Mouse (Mus musculus) macrophage (primary cell): ENCODE results near the gene Cdh12. TPM values are rescaled to one million over a fixed set of nuclear protein-coding genes. Genes with fewer than 3 reads are reported as not detected.
"Not testable (repeated sequence)": the region's sequence is repeated elsewhere in the genome, so short reads cannot be mapped to it uniquely, and the experiment has no call there.

Source experiments
- H3K27ac ChIP-seq: fragments of 350-480 bp; formaldehyde crosslinking; 2 replicates; pipeline ENCODE4 v1.9.0; 2021
- H3K36me3 ChIP-seq: fragments of 350-480 bp; formaldehyde crosslinking; 2 replicates; pipeline ENCODE4 v1.9.0; 2021; ENCODE audit errors: inconsistent target
- H3K4me3 ChIP-seq: fragments of 350-480 bp; formaldehyde crosslinking; 2 replicates; pipeline ENCODE4 v1.9.0; 2021; ENCODE audit errors: inconsistent target
- H3K79me2 ChIP-seq: fragments of 350-480 bp; formaldehyde crosslinking; 2 replicates; pipeline ENCODE4 v1.9.0; 2021; ENCODE audit errors: inconsistent target
- WGBS: methylation state at CpG from one replicate; pipeline ENCODE4 v1.1.7; 2026; ENCODE audit warnings: inconsistent platforms; ENCODE audit not compliant: missing documents; 5-methylcytosine and 5-hydroxymethylcytosine counted together
- polyA plus RNA-seq: library from polyadenylated mRNA; stranded (reverse); fragments of 250-400 nt; gene quantifications from 3 replicates; pipeline ENCODE4 v1.2.4, GENCODE M21; 2018; ENCODE audit warnings: inconsistent platforms

Gene Cdh12
- polyA plus RNA-seq, 1 experiment from 2014 or later, result not detected

DNA sequence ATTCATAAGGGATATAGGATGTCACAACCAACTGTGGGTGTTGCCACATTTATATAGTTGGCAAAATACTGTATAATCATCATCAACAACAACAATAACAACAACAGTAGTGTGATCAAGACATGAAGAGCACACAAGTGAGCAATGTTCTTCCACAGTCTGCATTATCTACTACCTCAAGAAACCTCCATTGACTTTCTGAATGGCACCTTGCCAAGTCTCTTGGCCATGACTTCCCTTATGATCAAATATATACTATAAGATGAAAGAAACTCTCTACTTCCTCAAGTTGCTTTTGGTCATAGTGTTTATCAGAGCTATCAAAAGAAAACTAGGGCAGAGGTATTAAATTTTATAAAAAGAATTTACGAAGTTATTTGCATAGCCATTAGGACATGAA lies 820.8 kb downstream of the Cdh12 start:
- no peak overlapping the region for H3K4me3 ChIP-seq
- H3K27ac ChIP-seq, result no peak overlapping the region
- no peaks in the 10 kb centered on the region for H3K79me2 ChIP-seq
- no peaks in the 10 kb centered on the region for H3K36me3 ChIP-seq
- 100% methylated on average over 1 of the region's 1 CpGs for WGBS

DNA sequence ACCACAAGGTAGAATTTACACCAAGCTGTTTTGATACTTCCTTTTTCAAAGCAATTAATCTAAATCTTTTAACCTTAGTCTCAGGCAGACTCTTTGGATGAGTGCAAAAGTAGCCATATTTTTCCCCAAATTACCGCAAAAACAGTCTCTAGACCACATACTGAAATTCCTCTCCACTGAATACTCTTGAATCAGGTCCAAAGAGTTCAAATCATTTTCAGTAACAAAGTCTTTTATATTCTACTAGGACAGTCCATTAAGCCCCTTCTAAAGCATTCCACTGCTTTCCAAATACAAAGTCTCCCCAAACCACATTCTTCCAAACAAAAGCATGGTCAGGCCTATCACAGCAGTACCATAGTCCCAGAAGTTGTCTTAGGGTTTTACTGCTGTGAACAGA lies 848.0 kb downstream of the Cdh12 start:
- H3K79me2 ChIP-seq, result no peaks in the 10 kb centered on the region
- no peak overlapping the region for H3K27ac ChIP-seq
- 100% methylated on average over 1 of the region's 1 CpGs for WGBS
- no peak overlapping the region for H3K4me3 ChIP-seq
- no peaks in the 10 kb centered on the region for H3K36me3 ChIP-seq

DNA sequence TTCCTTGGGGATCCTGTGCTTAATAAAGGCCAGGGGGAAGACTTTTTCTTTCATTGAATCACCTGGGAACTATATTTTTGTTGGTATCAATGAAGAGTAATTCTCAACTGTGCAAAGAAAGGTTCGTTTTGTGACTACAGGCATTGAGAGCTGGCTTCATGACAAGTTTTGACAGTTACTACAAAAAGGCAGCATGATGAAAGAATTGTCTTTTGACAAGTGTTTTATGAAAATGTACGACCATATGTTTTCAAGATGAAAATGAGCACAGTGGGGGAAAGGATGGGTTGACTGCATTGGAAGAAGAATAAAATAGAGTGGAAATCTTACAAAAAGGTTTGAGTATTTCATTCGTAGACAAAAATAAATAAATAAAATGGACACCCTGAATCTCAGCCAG lies 866.4 kb downstream of the Cdh12 start:
- H3K27ac ChIP-seq, result no peak overlapping the region
- H3K79me2 ChIP-seq, result no peaks in the 10 kb centered on the region
- no peaks in the 10 kb centered on the region for H3K36me3 ChIP-seq
- WGBS, result 72% methylated on average over 3 of the region's 3 CpGs
- no peak overlapping the region for H3K4me3 ChIP-seq

DNA sequence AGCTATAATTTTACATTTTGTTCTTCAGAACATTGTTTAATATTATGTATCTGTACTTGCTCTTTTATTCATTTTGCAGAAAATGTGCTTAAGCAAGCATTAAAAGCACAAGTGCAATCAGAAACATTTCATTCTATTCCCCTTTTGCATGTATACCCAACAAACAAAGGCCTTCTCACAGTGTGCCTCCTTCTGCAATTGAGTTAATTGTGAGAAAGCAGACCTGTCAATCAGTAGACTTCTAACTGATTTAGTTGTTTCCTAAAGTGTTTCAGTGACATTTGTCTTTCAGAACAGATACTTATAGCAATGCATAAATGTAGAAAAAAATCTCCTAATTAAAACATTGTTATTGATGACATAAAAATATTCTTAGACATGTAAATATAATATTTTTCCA lies 894.8 kb downstream of the Cdh12 start:
- H3K79me2 ChIP-seq, result no peaks in the 10 kb centered on the region
- no peak overlapping the region for H3K27ac ChIP-seq
- no peaks in the 10 kb centered on the region for H3K36me3 ChIP-seq
- no peak overlapping the region for H3K4me3 ChIP-seq

DNA sequence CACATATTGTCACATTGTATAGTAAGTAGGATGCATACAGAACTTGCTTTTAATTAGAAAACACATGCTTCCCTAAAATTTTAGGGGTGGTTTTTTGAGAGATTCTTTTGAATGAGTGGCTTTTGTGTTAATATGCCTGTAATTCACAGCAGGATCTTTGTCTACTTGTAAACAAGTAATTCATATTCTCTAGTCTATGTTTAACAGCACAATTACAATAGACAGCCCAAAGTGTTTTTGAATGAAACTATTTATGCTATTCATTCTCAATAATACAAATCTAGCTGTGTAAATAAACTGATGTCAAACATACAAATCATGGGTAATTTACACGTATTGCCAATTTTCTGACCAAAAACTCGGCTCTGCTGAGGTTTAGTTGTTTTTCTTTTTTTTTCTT lies 895.3 kb downstream of the Cdh12 start:
- Histone ChIP-seq H3K27ac (no peak overlapping the region), H3K36me3 (no peaks in the 10 kb centered on the region), H3K79me2 (no peaks in the 10 kb centered on the region), H3K4me3 (no peak overlapping the region)
- 86% methylated on average over 2 of the region's 2 CpGs for WGBS

DNA sequence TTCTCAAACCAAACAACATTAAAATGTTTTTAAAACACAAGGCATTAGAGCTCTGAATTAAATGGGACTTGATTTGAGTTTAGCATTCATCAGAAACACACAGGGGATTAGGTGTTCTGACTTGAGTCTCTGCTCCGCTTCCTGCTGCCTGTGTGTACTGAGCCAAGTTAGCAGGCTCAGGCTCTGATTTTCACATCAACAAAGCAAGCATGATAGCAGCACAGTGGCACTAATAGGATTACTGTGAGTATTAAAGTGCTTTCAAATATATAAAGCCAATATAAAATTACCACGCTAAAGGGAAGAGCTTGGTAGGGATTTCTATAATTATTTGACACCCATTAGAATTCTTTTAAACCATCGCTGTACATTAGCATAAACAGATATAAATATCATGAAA lies 895.7 kb downstream of the Cdh12 start:
- Histone ChIP-seq H3K27ac (no peak overlapping the region), H3K4me3 (no peak overlapping the region), H3K36me3 (no peaks in the 10 kb centered on the region), H3K79me2 (no peaks in the 10 kb centered on the region)
- WGBS, result 75% methylated on average over 3 of the region's 3 CpGs

DNA sequence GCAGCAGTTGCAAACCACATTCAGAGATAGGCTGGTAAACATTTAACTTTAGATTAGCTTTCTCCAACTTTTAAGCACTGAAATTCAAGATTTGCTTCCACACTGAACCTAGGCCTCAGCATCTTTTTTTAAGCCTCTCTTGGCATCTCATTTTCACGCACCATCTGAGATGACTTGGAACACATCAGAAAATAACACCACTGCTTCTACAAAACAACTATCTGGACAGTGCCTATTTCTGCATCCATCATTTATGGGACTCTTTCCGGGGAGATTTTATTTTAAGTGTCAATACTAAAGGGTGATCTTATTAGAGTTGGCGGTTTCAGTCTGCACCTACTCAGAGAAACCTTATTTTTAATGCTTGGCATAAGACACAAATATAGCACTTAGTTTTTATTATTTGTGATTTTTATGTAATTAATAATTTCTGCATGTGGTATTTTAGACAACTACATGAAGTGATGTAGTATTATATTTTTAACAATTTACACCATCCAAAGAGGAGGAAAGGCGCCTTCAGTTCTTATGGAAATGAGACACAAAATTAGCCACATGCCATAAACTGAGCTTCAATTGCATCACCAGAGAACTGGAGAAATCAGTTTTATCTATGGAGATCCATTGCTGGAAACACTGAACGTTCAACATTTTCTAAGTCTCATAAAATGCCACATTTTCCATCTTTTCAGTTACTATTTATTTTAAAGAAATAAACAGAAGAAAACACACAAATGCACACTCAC lies 906.5 kb downstream of the Cdh12 start:
- Histone ChIP-seq H3K27ac (no peak overlapping the region), H3K36me3 (no peaks in the 10 kb centered on the region), H3K79me2 (no peaks in the 10 kb centered on the region), H3K4me3 (no peak overlapping the region)
- whole genome bisulfite sequencing, result 91% methylated on average over 5 of the region's 5 CpGs

DNA sequence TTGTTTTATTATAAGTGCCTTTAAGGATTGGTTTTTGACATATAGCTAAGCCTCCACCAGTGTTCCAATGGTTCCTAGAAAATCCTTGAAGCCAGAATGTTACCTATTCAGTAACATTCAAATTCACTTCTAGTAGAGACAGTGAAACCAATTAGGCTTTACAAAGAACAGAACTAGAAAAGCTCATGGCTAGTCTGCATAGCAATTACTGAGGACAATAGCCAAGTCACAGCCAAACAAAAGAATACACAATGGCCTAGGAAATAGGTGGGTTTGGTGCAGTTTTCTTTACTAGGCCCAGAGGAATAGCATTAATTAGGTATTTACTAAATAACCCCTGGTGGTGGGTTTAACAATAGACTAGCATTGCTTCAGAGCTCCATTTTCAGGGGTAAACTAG lies 917.3 kb downstream of the Cdh12 start:
- Histone ChIP-seq H3K36me3 (no peaks in the 10 kb centered on the region), H3K4me3 (no peak overlapping the region), H3K79me2 (no peaks in the 10 kb centered on the region), H3K27ac (no peak overlapping the region)

DNA sequence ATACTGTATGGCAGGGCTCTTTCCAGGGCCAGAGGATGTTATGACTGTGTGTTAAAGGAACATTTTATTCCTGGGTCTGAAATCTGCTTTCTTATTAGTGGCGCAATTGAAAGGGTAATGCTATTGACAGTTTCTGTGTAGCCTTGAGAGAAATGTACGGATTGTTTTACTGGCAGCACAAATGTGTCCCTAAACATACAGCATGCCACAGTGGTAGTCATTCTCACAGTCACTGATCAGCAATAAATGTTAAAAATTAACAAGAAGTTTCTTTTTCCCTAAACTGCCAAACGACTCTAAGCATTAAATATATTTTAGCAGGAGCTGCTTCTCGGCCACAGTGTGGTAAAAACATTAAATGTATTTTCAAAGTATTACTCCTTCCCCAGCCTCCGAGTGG lies 926.4 kb downstream of the Cdh12 start:
- Histone ChIP-seq H3K79me2 (no peaks in the 10 kb centered on the region), H3K4me3 (no peak overlapping the region), H3K36me3 (no peaks in the 10 kb centered on the region), H3K27ac (no peak overlapping the region)
- 91% methylated on average over 5 of the region's 5 CpGs for WGBS

DNA sequence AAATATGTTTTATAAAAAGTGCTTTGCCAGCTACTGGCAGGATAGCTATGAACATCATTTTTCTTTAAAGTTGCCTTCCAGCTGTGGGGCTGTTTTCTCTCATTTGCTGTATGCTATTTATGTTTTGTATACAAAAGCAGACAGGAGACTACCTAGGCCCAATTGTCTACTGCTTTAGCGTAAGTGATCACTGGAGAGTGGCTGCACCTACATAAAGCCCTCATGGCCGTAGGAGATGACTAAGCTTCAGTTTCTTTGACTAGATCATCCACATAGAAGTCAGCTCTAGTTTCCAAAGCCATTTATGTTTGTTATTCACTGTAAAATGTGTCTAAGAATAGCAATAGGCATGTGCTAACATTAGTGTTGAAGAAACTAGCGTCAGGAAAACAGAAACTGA lies 926.8 kb downstream of the Cdh12 start:
- WGBS, result 73% methylated on average over 3 of the region's 3 CpGs
- Histone ChIP-seq H3K27ac (no peak overlapping the region), H3K79me2 (no peaks in the 10 kb centered on the region), H3K4me3 (no peak overlapping the region), H3K36me3 (no peaks in the 10 kb centered on the region)

DNA sequence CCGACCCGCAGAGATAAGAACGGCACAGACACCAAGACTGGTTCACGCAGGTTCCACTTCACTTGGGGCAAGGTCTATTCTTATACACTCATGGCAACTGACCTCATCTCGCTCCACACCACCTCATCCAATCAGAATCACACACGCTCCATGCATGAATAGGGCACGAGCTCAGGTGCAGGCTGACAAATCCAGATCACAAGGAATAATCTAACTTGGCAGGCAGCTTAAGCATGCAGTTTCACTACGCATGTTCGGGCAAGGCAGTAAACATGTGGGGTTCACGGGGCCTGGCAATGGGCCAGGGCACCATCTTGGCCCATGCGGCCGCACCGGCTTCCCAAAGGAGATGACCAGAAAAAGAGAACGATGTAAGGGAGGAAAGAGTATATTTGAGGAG lies 942.4 kb downstream of the Cdh12 start:
- H3K27ac ChIP-seq, H3K79me2 ChIP-seq: not testable (repeated sequence)
- whole genome bisulfite sequencing, result 91% methylated on average over 14 of the region's 14 CpGs

DNA sequence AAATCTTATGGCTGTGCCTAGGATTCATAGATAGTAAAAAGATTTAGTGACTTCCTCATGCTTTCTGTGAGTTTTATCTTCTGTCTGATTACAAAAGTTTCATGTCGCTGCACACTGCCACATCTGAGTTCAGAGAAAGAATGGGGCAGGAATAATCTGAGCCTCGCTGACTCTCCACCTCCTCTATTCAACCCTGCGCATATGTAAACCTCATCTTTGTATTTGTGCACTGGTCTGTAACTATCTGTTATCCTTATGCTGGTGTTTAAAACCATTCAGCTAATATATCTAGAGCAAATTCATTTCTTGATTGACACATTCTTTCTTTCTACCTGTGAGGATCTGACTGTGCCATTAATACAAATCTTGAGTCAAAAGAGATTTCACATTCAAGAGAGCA lies 944.0 kb downstream of the Cdh12 start:
- Histone ChIP-seq H3K36me3 (no peaks in the 10 kb centered on the region), H3K79me2 (no peaks in the 10 kb centered on the region), H3K27ac (no peak overlapping the region)

More for the DNA sequence above, 942.4 kb downstream of the Cdh12 start:
- H3K4me3 ChIP-seq, H3K36me3 ChIP-seq: not testable (repeated sequence)

DNA sequence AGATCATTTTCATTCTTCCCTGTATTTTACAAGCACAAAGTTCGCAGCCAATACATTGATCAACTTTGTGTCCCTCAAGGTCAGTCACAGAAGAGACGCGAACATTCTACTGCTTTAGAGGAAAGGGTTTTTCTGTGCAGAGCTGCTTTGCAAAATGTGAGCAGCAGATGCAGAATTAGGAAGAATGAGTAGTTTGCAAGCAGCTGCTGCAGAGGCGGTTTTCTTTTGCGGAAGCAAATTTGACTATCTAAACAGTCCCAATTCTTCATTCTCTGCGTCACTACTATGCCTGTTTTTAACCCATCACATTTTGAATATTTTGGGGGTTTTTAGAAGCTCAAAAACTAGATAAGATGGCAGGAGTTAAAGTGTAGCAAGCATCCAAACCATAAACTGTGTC lies 956.1 kb downstream of the Cdh12 start:
- no peak overlapping the region for H3K27ac ChIP-seq
- 87% methylated on average over 6 of the region's 6 CpGs for WGBS
- H3K36me3 ChIP-seq, result no peaks in the 10 kb centered on the region
- no peaks in the 10 kb centered on the region for H3K79me2 ChIP-seq
- H3K4me3 ChIP-seq, result no peak overlapping the region

More for the DNA sequence above, 944.0 kb downstream of the Cdh12 start:
- WGBS, result 85% methylated on average over 3 of the region's 3 CpGs
- no peak overlapping the region for H3K4me3 ChIP-seq

DNA sequence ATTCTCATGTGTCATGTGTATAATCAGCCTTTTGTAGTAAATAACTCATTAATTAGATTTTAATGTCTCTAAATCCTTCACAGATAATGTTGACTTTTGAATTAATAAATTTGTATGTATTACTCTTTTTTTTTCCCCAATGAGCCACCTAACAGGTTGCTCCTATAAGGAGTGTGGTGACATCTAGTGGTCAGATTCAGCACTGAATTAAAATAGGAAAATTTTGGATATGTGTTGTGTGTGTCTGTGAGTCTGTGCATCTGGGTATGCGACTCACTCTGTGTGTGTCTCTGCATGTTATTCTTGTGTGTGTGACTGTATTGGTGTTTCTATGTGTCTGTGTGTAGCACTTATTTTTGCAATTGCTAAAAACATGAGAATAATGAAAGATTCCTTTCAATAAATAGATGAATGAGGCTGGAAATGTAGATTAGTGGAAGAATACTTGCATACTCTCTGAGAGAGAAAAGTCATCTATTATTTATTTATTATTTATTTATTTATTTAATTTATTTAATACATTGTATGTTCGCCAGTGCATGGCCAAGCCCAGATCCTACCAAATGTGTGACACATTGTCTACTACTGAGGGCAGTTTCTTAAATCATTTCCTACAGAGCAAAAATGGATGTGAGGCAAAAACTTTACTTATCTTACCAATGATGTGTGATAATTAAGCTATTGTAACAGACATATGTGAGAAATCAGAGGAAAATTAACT lies 958.4 kb downstream of the Cdh12 start:
- Histone ChIP-seq H3K79me2 (no peaks in the 10 kb centered on the region), H3K36me3 (no peaks in the 10 kb centered on the region), H3K27ac (no peak overlapping the region), H3K4me3 (no peak overlapping the region)
- 64% methylated on average over 2 of the region's 2 CpGs for WGBS

DNA sequence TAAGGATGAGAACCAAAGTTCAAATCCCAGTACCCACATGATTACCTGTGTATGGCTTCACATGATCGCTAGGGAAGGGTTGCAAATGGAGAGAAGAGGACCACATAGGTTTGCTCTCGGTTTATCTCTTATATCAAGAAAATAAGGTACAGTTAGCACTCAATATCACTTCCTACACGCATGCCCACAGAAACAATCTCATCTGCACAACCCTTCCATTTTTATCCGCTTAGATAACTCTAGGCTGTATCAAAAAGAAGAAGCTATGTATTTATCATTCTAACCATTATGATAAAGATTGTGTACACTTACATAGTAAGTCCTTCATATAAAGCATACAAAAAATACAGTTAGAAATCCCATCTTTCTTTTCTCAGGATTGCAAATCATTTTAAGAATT lies 988.3 kb downstream of the Cdh12 start:
- H3K4me3 ChIP-seq, result no peak overlapping the region
- H3K36me3 ChIP-seq, result no peaks in the 10 kb centered on the region
- no peaks in the 10 kb centered on the region for H3K79me2 ChIP-seq
- H3K27ac ChIP-seq, result no peak overlapping the region
- 66% methylated on average over 3 of the region's 4 CpGs for WGBS

DNA sequence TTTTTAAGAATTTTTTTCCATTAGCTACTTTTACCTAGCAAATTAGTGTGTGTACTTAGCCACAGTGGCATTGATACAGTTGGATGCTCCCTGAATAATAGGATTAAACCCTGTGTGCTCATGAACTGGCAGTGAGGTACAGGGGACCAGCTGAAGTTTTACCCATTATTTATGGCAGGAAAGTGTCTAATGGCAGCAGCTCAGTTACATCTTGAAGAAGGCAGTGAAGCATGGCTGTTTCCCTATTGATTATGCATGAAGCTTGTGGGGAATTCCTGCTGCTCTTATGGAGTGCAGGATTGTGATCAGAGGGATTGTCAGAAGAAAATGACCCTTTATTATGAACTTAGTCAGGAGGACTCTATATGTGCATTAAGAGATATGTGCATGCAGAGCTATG lies 988.9 kb downstream of the Cdh12 start:
- Histone ChIP-seq H3K27ac (no peak overlapping the region), H3K4me3 (no peak overlapping the region), H3K36me3 (no peaks in the 10 kb centered on the region), H3K79me2 (no peaks in the 10 kb centered on the region)
